ENCODE assay signal across 7 mouse cellular contexts in genomic region chr1:54896109-54897085, GRCm38 (mm10). TPM values are rescaled to one million over a fixed set of nuclear protein-coding genes. Genes with fewer than 3 reads are reported as not detected.
DNase-seq lines count a peak whose midpoint lies in the region; ATAC-seq and TF ChIP-seq lines count a peak whose summit lies in the region.

No protein-coding gene starts in this region.

- peaks cover 11% of the 10 kb centered on the region; the same call in 1 of the 2 replicates for H3K4me1 ChIP-seq in intestine, postnatal 0 days (replicated peaks; ENCODE audit: control insufficient read depth, insufficient read depth, low read length)
- peaks cover 11% of the 10 kb centered on the region for H3K4me1 ChIP-seq in intestine, embryonic 16.5 days (ENCODE audit: control insufficient read depth, insufficient read depth, low read length)
- H3K4me1 ChIP-seq in kidney, embryonic 15.5 days, result 0 out of 2 replicates have a peak, but pooled peaks cover 8% of the 10 kb centered on the region

- no peaks in the 10 kb centered on the region for H3K27me3 ChIP-seq in intestine, postnatal 0 days (replicated peaks; ENCODE audit: control insufficient read depth, insufficient read depth, low read length)
- no peaks in the 10 kb centered on the region for H3K27me3 ChIP-seq in intestine, embryonic 16.5 days (replicated peaks; ENCODE audit: control insufficient read depth, insufficient read depth, low read length)
- H3K27me3 ChIP-seq in kidney, embryonic 15.5 days, result no peaks in the 10 kb centered on the region

- DNase-seq in frontal cortex, postnatal 36 days (ENCODE audit: low spot score in 2 of 2), result peak; percentile 60 to 73
- peak; percentile 80 for DNase-seq in lung, postnatal 10 days
- DNase-seq in thymus, postnatal 14 days, result peak; percentile 43

- ATAC-seq in intestine, postnatal 0 days, result 0 out of 2 replicates have a peak, but pooled peaks have one; percentile 38
- no peak for ATAC-seq in intestine, embryonic 16.5 days
- ATAC-seq in activated CD4-positive, CD25-positive, alpha-beta regulatory T cell, adult 4 months, result peak; percentile 94
- no peak for ATAC-seq in kidney, embryonic 15.5 days (replicated peaks; ENCODE audit: low FRiP score)

- WGBS in intestine, postnatal 0 days, result 61% methylated on average over 11 of the region's 12 CpGs
- 66% methylated on average over 11 of the region's 12 CpGs for WGBS in intestine, embryonic 16.5 days
- WGBS in kidney, embryonic 15.5 days, result 58% methylated on average over 12 of the region's 12 CpGs

- no peak overlapping the region for H3K4me3 ChIP-seq in intestine, postnatal 0 days (ENCODE audit: low read depth, low read length)
- H3K4me3 ChIP-seq in intestine, embryonic 16.5 days (ENCODE audit: low read length), result no peak overlapping the region
- no peak overlapping the region for H3K4me3 ChIP-seq in kidney, embryonic 15.5 days (replicated peaks)

- no peak for TF ChIP-seq CTCF in intestine, postnatal 0 days (IDR thresholded peaks at IDR 0.05; ENCODE audit: low read depth)

- H3K27ac ChIP-seq in intestine, postnatal 0 days (ENCODE audit: low read depth, low read length), result no peak overlapping the region
- no peak overlapping the region for H3K27ac ChIP-seq in intestine, embryonic 16.5 days (ENCODE audit: low read length)
- no peak overlapping the region for H3K27ac ChIP-seq in kidney, embryonic 15.5 days

- no peaks in the 10 kb centered on the region for H3K9me3 ChIP-seq in intestine, postnatal 0 days (ENCODE audit: control insufficient read depth)
- H3K9me3 ChIP-seq in intestine, embryonic 16.5 days (ENCODE audit: control insufficient read depth, low read length), result no peaks in the 10 kb centered on the region
- H3K9me3 ChIP-seq in kidney, embryonic 15.5 days (replicated peaks), result no peaks in the 10 kb centered on the region

- H3K36me3 ChIP-seq in intestine, postnatal 0 days (ENCODE audit: control insufficient read depth, insufficient read depth), result no peaks in the 10 kb centered on the region
- H3K36me3 ChIP-seq in intestine, embryonic 16.5 days (ENCODE audit: control insufficient read depth, insufficient read depth, low read length), result no peaks in the 10 kb centered on the region
- no peaks in the 10 kb centered on the region for H3K36me3 ChIP-seq in kidney, embryonic 15.5 days

- no peak overlapping the region for H3K9ac ChIP-seq in intestine, postnatal 0 days (ENCODE audit: low read depth, low read length)
- H3K9ac ChIP-seq in intestine, embryonic 16.5 days (ENCODE audit: low read depth, low read length), result no peak overlapping the region
- H3K9ac ChIP-seq in kidney, embryonic 15.5 days, result no peak overlapping the region

- no peak overlapping the region for H3K4me2 ChIP-seq in intestine, postnatal 0 days (replicated peaks; ENCODE audit: low read depth)
- H3K4me2 ChIP-seq in intestine, embryonic 16.5 days (ENCODE audit: low read depth, low read length), result no peak overlapping the region
- no peak overlapping the region for H3K4me2 ChIP-seq in kidney, embryonic 15.5 days

RNA-seq across cellular contexts. Expression of gene Ankrd44, which starts 29.8 kb away (rescaled TPM):
- polyA plus RNA-seq in intestine, postnatal 0 days (2015; fragmentation: Nextera tagmentation; extraction: Ambion mirVana), result 5.5 and 7.0 TPM in 2 replicates
- 7.2 and 7.6 TPM in 2 replicates for polyA plus RNA-seq in intestine, embryonic 16.5 days (2015; fragmentation: Nextera tagmentation; extraction: Ambion mirVana)
- 100 to 1,000 TPM; 157 to 185 TPM for polyA plus RNA-seq in activated CD4-positive, CD25-positive, alpha-beta regulatory T cell, adult 4 months (2017; shearing (Covaris generic))
- 7.4 and 7.9 TPM in 2 replicates for polyA plus RNA-seq in kidney, embryonic 15.5 days (2015; fragmentation: Nextera tagmentation; extraction: Ambion mirVana)

Comparison
In these comparisons a context has a peak if more than half of its experiments do, and no peak if none do; other contexts are left out.
1. ATAC-seq: peak in intestine, postnatal 0 days (single experiment) and activated CD4-positive, CD25-positive, alpha-beta regulatory T cell, adult 4 months (single experiment); none in intestine, embryonic 16.5 days (single experiment) and kidney, embryonic 15.5 days (single experiment).
2. RNA of gene Ankrd44, which starts 29.8 kb away (polyA plus RNA-seq): 157 to 185 TPM in activated CD4-positive, CD25-positive, alpha-beta regulatory T cell, adult 4 months; 7.4 to 7.9 TPM in kidney, embryonic 15.5 days, 7.2 to 7.6 TPM in intestine, embryonic 16.5 days and 5.5 to 7.0 TPM in intestine, postnatal 0 days; every median in the first group is over 10 times any median in the second.
3. Peak in every context shown above with its lines, with median percentiles within 50 percentile points of each other: DNase-seq.